Comparison of ENCODE assay signal across 8 mouse cellular contexts in genomic region chr4:62699191-62699812, GRCm38 (mm10).
DNase-seq lines count a peak whose midpoint lies in the region; ATAC-seq lines count a peak whose summit lies in the region.

No protein-coding gene starts in this region.

- H3K4me1 ChIP-seq in heart, embryonic 12.5 days (replicated peaks), result peaks cover 65% of the 10 kb centered on the region
- peaks cover 52% of the 10 kb centered on the region for H3K4me1 ChIP-seq in kidney, embryonic 16.5 days (ENCODE audit: insufficient read depth, low read length)
- H3K4me1 ChIP-seq in limb, embryonic 15.5 days, result peaks cover 75% of the 10 kb centered on the region
- H3K4me1 ChIP-seq in midbrain, embryonic 15.5 days, result peaks cover 42% of the 10 kb centered on the region

- H3K4me3 ChIP-seq in heart, embryonic 12.5 days, result peak overlapping the region; percentile 58
- H3K4me3 ChIP-seq in kidney, embryonic 16.5 days (ENCODE audit: low read length), result peak overlapping the region; percentile 52
- H3K4me3 ChIP-seq in limb, embryonic 15.5 days, result peak overlapping the region; percentile 49
- peak overlapping the region; percentile 10 for H3K4me3 ChIP-seq in midbrain, embryonic 15.5 days

- H3K27me3 ChIP-seq in heart, embryonic 12.5 days (replicated peaks), result peaks cover 14% of the 10 kb centered on the region
- H3K27me3 ChIP-seq in kidney, embryonic 16.5 days (ENCODE audit: insufficient read depth, low read length), result no peaks in the 10 kb centered on the region
- no peaks in the 10 kb centered on the region for H3K27me3 ChIP-seq in limb, embryonic 15.5 days
- no peaks in the 10 kb centered on the region for H3K27me3 ChIP-seq in midbrain, embryonic 15.5 days (replicated peaks)

- H3K9me3 ChIP-seq in heart, embryonic 12.5 days (replicated peaks), result no peaks in the 10 kb centered on the region
- no peaks in the 10 kb centered on the region for H3K9me3 ChIP-seq in kidney, embryonic 16.5 days (ENCODE audit: low read length)
- no peaks in the 10 kb centered on the region for H3K9me3 ChIP-seq in limb, embryonic 15.5 days
- no peaks in the 10 kb centered on the region for H3K9me3 ChIP-seq in midbrain, embryonic 15.5 days

- peak overlapping the region; percentile 81 for H3K9ac ChIP-seq in heart, embryonic 12.5 days
- peak overlapping the region; percentile 73 for H3K9ac ChIP-seq in kidney, embryonic 16.5 days (replicated peaks; ENCODE audit: low read length)
- H3K9ac ChIP-seq in limb, embryonic 15.5 days, result peak overlapping the region; percentile 39; the same call in 1 of the 2 replicates
- peak overlapping the region; percentile 32 for H3K9ac ChIP-seq in midbrain, embryonic 15.5 days

- peak overlapping the region; percentile 79 for H3K27ac ChIP-seq in heart, embryonic 12.5 days (ENCODE audit: poor library complexity, severe bottlenecking)
- peak overlapping the region; percentile 88 for H3K27ac ChIP-seq in kidney, embryonic 16.5 days (ENCODE audit: low read length)
- H3K27ac ChIP-seq in limb, embryonic 15.5 days, result peak overlapping the region; percentile 83
- peak overlapping the region; percentile 65 for H3K27ac ChIP-seq in midbrain, embryonic 15.5 days

- WGBS in heart, embryonic 12.5 days, result 0% methylated on average over 10 of the region's 10 CpGs
- 0% methylated on average over 10 of the region's 10 CpGs for WGBS in kidney, embryonic 16.5 days
- 7% methylated on average over 10 of the region's 10 CpGs for WGBS in limb, embryonic 15.5 days
- 1% methylated on average over 10 of the region's 10 CpGs for WGBS in midbrain, embryonic 15.5 days

- peaks cover 29% of the 10 kb centered on the region for H3K36me3 ChIP-seq in heart, embryonic 12.5 days
- peaks cover 25% of the 10 kb centered on the region for H3K36me3 ChIP-seq in kidney, embryonic 16.5 days (ENCODE audit: insufficient read depth, low read length)
- peaks cover 31% of the 10 kb centered on the region for H3K36me3 ChIP-seq in limb, embryonic 15.5 days
- peaks cover 25% of the 10 kb centered on the region for H3K36me3 ChIP-seq in midbrain, embryonic 15.5 days (replicated peaks)

- H3K4me2 ChIP-seq in heart, embryonic 12.5 days, result peak overlapping the region; percentile 77
- peak overlapping the region; percentile 68 for H3K4me2 ChIP-seq in kidney, embryonic 16.5 days (replicated peaks; ENCODE audit: low read depth, low read length)
- H3K4me2 ChIP-seq in limb, embryonic 15.5 days, result peak overlapping the region; percentile 64
- peak overlapping the region; percentile 28 for H3K4me2 ChIP-seq in midbrain, embryonic 15.5 days

- DNase-seq in 416B (ENCODE audit: low read depth), result peak; percentile 76
- DNase-seq in brain, adult 2 months (ENCODE audit: low read depth, low spot score), result peak; percentile 96
- peak; percentile 98 for DNase-seq in fibroblast of lung, adult 2 months (ENCODE audit: low read depth)
- peak; percentile 61 to 72 for DNase-seq in spleen, postnatal 4 days (ENCODE audit: low spot score in 2 of 2)

- ATAC-seq in heart, embryonic 12.5 days (ENCODE audit: insufficient number of reproducible peaks, low FRiP score), result peak; percentile 87
- peak; percentile 94 for ATAC-seq in kidney, embryonic 16.5 days (ENCODE audit: low FRiP score, low TSS enrichment)
- ATAC-seq in limb, embryonic 15.5 days (ENCODE audit: insufficient number of reproducible peaks, low FRiP score, low TSS enrichment, low read depth), result peak; percentile 90
- peak; percentile 72 for ATAC-seq in midbrain, embryonic 15.5 days (replicated peaks)

Comparison
In these comparisons a context has a peak if more than half of its experiments do, and no peak if none do; other contexts are left out.
1. Peak in every context shown above with its lines: DNase-seq, ATAC-seq, H3K4me3 ChIP-seq and H3K27ac ChIP-seq.